Mouse (Mus musculus) C2C12 (cell line): Measurements from ENCODE around the gene Cyp2j7.
"Not testable (repeated sequence)": the region's sequence is repeated elsewhere in the genome, so short reads cannot be mapped to it uniquely, and the experiment has no call there.

Source experiments
- CEBPB ChIP-seq: IDR thresholded peaks from one replicate; pipeline ENCODE4 v1.6.1; 2011; ENCODE audit warnings: low read depth, mild to moderate bottlenecking, control low read depth, moderate library complexity
- CTCF ChIP-seq: IDR thresholded peaks from one replicate; pipeline ENCODE4 v1.5.1; 2011; ENCODE audit not compliant: control insufficient read depth, insufficient read depth, insufficient read length
- MYOD1 ChIP-seq: IDR thresholded peaks from one replicate; pipeline ENCODE4 v1.6.1; 2011; ENCODE audit warnings: low read depth; ENCODE audit not compliant: control insufficient read depth, insufficient read length
- USF1 ChIP-seq: IDR thresholded peaks from one replicate; pipeline ENCODE4 v1.6.1; 2011; ENCODE audit warnings: low read depth, mild to moderate bottlenecking, control low read depth, moderate library complexity

GRCm38 (mm10) chr4:96188146-96188545 lies 48.3 kb downstream of the Cyp2j7 start:
- TF ChIP-seq CTCF, USF1, MYOD1, CEBPB: not testable (repeated sequence)
